Mouse (Mus musculus): ENCODE measurements around the gene Exosc10. TPM values are rescaled to one million over a fixed set of nuclear protein-coding genes. Genes with fewer than 3 reads are reported as not detected.

The Exosc10 gene
- polyA plus RNA-seq, 1 experiment from 2014 or later = 96.2 TPM

DNA sequence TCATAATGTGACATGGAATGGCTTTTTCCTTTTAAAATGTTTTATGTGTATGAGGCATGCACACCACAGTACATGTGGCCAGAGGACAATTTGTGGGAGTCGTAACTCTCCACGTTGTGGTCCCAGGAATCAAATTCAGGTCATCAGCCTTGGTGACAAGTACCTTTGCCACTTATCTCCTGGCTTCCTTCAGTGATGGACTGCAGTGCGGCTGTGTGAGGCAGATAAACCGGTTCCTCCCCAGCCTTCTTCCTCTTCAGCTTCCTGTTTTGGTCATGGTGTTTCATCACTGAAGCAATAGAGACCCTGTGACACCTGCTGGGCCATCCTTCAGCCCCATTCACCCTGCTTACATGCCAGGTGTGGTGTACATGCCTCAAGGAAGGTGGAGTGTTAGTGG lies 25.0 kb downstream of the Exosc10 start:
- H3K4me1 ChIP-seq = no peaks in the 10 kb centered on the region
- no peaks in the 10 kb centered on the region for H3K27me3 ChIP-seq (ENCODE audit: low read depth, poor library complexity, severe bottlenecking)
- H3K4me3 ChIP-seq = no peak overlapping the region
- no peak for DNase-seq (ENCODE audit: low spot score)
- no peaks in the 10 kb centered on the region for H3K9me3 ChIP-seq (replicated peaks)
- no peak overlapping the region for H3K27ac ChIP-seq (replicated peaks)
- WGBS = 81% methylated on average over 4 of the region's 4 CpGs
- peaks cover 52% of the 10 kb centered on the region for H3K36me3 ChIP-seq

DNA sequence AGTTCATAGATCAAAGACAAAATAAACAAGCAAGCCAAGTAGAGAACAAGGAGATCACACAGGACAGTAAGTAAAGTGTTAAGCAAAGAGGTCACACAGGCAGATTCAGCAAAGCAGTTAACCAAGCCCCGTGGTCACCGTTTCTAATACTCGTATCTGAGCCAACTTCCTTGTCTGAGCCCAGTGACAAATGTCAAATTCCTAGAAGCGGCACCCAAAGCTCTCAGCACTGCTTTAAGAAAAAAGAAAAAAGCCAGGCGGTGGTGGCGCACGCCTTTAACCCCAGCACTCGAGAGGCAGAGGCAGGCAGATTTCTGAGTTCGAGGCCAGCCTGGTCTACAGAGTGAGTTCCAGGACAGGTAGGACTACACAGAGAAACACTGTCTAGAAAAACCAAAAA lies 28.4 kb downstream of the Exosc10 start:
- Histone ChIP-seq H3K4me1 (peaks cover 6% of the 10 kb centered on the region), H3K27me3 (ENCODE audit: low read depth, poor library complexity, severe bottlenecking) (no peaks in the 10 kb centered on the region), H3K4me3 (no peak overlapping the region), H3K36me3 (peaks cover 18% of the 10 kb centered on the region), H3K27ac (replicated peaks) (no peak overlapping the region), H3K9me3 (replicated peaks) (no peaks in the 10 kb centered on the region)
- DNase-seq (ENCODE audit: low spot score) = no peak
- WGBS = 89% methylated on average over 9 of the region's 9 CpGs

DNA sequence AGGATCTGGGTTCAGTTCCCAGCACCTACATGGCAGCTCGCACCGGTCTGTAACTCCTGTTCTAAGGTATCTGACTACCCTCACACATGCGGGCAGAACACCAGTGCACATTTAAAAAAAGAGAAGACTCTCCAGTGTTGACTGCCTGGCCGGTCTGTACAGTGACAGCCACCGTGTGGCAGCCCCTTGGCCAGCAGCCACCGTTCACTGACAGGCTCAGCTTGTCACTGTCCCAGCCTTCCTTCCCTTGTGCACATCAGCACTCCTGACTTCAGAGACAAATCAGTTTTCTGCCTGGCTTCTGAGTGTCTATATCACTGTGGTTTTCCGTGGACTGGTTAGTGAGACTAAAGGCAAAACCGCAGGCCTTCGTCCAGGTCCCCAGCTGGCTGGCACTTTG lies 30.6 kb downstream of the Exosc10 start:
- no peaks in the 10 kb centered on the region for H3K27me3 ChIP-seq (ENCODE audit: low read depth, poor library complexity, severe bottlenecking)
- DNase-seq (ENCODE audit: low spot score) = no peak

DNA sequence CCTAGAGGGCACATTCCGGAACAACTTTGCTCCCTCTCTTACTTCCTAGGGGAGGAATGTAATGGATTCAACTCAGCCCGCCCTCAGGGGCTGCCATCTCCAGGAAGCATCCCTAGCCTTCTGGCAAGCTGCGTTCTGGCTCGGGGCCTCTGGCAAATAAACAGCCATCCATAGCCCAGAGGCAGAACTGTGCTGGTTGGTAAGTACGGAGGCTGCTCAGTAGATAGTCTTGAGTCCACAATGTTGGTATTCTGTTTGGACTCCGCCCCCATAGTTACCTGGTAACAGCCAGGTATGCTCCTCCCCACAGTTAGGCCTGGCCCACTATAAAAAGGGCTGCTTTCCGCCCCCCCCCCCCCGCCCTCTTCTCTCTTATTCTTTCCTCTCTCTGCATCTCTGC lies 31.3 kb downstream of the Exosc10 start:
- Histone ChIP-seq H3K27ac (replicated peaks) (no peak overlapping the region), H3K4me3 (no peak overlapping the region), H3K4me1 (peaks cover 25% of the 10 kb centered on the region), H3K27me3 (ENCODE audit: low read depth, poor library complexity, severe bottlenecking) (no peaks in the 10 kb centered on the region), H3K9me3 (replicated peaks) (no peaks in the 10 kb centered on the region), H3K36me3 (peaks cover 22% of the 10 kb centered on the region)
- no peak for DNase-seq (ENCODE audit: low spot score)
- WGBS = 67% methylated on average over 6 of the region's 8 CpGs

More for the DNA sequence above, 30.6 kb downstream of the Exosc10 start:
- peaks cover 14% of the 10 kb centered on the region for H3K36me3 ChIP-seq
- H3K4me1 ChIP-seq = peaks cover 25% of the 10 kb centered on the region
- 89% methylated on average over 9 of the region's 9 CpGs for WGBS
- H3K9me3 ChIP-seq (replicated peaks) = no peaks in the 10 kb centered on the region
- no peak overlapping the region for H3K4me3 ChIP-seq
- no peak overlapping the region for H3K27ac ChIP-seq (replicated peaks)

DNA sequence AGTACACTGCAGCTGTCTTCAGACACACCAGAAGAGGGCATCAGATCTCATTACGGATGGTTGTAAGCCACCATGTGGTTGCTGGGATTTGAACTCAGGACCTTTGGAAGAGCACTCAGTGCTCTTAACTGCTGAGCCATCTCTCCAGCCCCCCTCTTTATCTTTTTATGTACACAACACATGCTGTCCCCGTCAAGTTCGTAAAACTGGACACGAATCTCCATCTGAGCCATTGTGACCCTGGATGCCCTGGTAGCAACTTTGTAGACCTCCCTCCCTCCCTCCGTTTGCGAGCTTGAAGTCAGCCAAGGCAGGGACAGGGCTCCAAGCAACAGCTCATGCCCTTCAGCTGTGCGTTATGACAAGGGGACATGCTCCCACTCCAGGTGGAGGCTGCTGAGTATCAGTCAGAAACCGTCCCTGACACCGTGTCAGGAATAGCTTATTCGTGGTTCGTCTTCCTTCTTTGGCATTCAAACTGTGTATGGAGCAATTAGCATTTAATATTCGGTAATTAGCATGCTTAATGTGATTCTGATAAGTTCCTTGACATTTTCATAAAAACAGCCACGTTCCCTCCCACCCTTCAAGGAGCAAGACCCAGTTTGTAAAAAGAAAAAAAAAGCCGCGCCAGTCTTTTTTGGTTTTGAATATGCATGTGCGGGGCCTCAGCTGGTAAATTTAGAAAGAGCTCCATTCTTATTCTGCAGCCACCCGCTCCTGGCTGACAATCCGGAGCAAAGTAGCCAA lies 32.4 kb downstream of the Exosc10 start:
- peak overlapping the region; percentile 93 for H3K27ac ChIP-seq (replicated peaks)
- DNase-seq (ENCODE audit: low spot score) = peak; percentile 41
- peaks cover 25% of the 10 kb centered on the region for H3K4me1 ChIP-seq
- no peaks in the 10 kb centered on the region for H3K27me3 ChIP-seq (ENCODE audit: low read depth, poor library complexity, severe bottlenecking)
- peaks cover 32% of the 10 kb centered on the region for H3K36me3 ChIP-seq
- H3K4me3 ChIP-seq = peak overlapping the region; percentile 98
- 11% methylated on average over 18 of the region's 18 CpGs for WGBS
- H3K9me3 ChIP-seq (replicated peaks) = no peaks in the 10 kb centered on the region

DNA sequence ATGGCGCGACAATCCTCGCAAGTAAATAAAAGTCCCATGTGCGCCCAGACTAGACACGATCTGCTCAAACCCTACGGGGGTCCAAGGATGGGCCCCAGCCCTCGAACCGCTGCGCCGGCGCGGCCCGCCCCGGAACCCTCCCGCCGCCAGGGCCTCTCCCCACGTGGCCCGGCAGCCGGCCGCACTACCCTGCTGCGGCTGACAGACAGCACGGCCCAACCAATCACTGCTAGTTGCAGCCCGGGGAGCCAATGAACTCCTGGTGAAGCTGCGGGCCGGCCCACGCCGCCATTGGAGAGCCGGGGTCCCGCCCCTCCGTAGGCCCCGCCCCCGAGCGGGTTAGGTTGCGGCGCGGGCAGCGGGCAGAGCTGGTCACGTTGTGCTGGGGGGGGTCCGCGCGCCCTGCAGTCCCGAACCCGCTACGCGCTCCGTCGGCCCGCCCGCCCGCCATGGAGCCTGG lies 33.0 kb downstream of the Exosc10 start, which contains the start of gene Srm:
Gene Srm (plus strand): TSS at position 333 of the 460 bp plus-strand sequence.
- peak; percentile 97 for DNase-seq (ENCODE audit: low spot score)
- H3K27me3 ChIP-seq (ENCODE audit: low read depth, poor library complexity, severe bottlenecking) = no peaks in the 10 kb centered on the region
- H3K36me3 ChIP-seq = peaks cover 38% of the 10 kb centered on the region
- 1% methylated on average over 50 of the region's 50 CpGs for WGBS
- peak within 1 kb of the TSS; percentile 98 for H3K4me3 ChIP-seq
- peak within 1 kb of the TSS; percentile 93 for H3K27ac ChIP-seq (replicated peaks)
- H3K4me1 ChIP-seq = peaks cover 25% of the 10 kb centered on the region
- H3K9me3 ChIP-seq (replicated peaks) = no peaks in the 10 kb centered on the region

DNA sequence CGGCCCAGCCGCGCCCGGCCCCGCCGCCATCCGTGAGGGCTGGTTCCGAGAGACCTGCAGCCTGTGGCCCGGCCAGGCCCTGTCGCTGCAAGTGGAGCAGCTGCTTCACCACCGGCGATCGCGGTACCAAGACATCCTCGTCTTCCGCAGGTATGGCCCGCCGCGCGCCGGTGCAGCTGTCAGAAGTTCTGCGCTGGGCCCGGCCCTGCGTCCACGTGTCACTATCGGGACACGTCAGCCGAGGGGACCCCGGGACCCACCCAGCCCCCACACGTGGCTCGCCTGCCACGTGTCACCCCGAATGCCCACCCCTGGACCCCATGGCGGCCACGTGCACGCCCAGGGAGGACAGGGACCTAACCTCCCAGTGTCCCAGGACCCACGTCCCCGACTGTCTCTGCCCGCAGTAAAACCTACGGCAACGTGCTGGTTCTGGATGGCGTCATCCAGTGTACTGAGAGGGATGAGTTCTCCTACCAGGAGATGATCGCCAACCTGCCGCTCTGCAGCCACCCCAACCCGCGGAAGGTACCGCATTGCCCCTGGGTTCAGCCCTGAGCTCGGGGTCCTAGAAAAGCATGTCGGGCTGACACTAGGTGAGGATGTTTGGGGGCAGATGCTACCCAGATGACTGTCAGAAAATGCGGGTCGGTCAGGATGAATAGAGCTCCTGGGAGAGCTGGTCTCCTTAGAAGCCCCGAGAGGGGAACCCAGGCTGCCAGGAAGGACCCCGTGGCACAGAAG lies 33.6 kb downstream of the Exosc10 start:
- Histone ChIP-seq H3K36me3 (peaks cover 45% of the 10 kb centered on the region), H3K27ac (replicated peaks) (peak overlapping the region; percentile 93), H3K9me3 (replicated peaks) (no peaks in the 10 kb centered on the region), H3K27me3 (ENCODE audit: low read depth, poor library complexity, severe bottlenecking) (no peaks in the 10 kb centered on the region), H3K4me1 (peaks cover 25% of the 10 kb centered on the region), H3K4me3 (peak overlapping the region; percentile 98)
- no peak for DNase-seq (ENCODE audit: low spot score)
- WGBS = under 1% methylated on average over 53 of the region's 53 CpGs

DNA sequence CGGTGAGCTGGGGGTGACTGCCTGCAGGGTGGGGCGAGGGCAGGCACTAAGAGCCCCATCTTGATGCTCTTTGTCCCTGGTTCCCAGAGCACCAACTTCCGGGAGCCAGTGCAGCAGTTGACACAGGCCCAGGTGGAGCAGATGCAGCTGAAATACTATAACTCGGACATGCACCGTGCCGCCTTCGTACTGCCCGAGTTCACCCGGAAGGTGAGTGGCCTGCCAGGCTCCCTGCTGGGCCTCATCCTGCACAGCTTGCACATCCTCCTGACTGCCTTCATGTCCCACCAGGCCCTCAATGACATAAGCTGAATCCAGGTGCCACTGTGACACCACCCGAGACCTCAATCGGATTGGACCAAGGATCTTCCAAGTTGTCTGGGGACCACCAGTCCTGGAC lies 35.8 kb downstream of the Exosc10 start:
- peaks cover 5% of the 10 kb centered on the region; the same call in 1 of the 2 replicates for H3K9me3 ChIP-seq (replicated peaks)
- peaks cover 66% of the 10 kb centered on the region for H3K36me3 ChIP-seq
- DNase-seq (ENCODE audit: low spot score) = no peak
- H3K4me1 ChIP-seq = peaks cover 25% of the 10 kb centered on the region
- H3K4me3 ChIP-seq = no peak overlapping the region
- whole genome bisulfite sequencing = 93% methylated on average over 11 of the region's 11 CpGs
- H3K27me3 ChIP-seq (ENCODE audit: low read depth, poor library complexity, severe bottlenecking) = no peaks in the 10 kb centered on the region
- H3K27ac ChIP-seq (replicated peaks) = no peak overlapping the region

DNA sequence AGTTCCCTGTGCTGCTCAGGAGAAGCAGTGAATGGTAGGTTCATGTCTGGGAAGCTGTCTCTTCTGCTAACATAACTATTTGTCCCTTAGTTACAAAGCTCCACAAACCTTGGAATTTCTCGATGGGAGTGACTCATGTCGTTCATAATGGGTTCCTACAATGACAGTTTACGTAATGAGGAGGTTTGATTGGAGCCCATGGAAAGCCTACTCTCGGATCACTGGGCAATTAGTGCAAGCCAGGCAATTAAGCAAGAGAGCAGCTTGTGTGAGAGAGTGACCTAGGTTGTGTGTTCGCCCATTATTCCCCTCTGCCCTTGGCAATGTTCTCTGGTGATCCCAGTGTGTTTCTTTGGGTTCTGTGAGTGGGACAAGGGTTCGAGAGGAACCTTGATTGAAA lies 37.7 kb downstream of the Exosc10 start:
- 94% methylated on average over 6 of the region's 6 CpGs for WGBS
- Histone ChIP-seq H3K27me3 (ENCODE audit: low read depth, poor library complexity, severe bottlenecking) (no peaks in the 10 kb centered on the region), H3K4me3 (no peak overlapping the region), H3K4me1 (peaks cover 20% of the 10 kb centered on the region), H3K27ac (replicated peaks) (no peak overlapping the region), H3K36me3 (peaks cover 78% of the 10 kb centered on the region), H3K9me3 (replicated peaks) (peaks cover 7% of the 10 kb centered on the region; the same call in 1 of the 2 replicates)
- DNase-seq (ENCODE audit: low spot score) = no peak

DNA sequence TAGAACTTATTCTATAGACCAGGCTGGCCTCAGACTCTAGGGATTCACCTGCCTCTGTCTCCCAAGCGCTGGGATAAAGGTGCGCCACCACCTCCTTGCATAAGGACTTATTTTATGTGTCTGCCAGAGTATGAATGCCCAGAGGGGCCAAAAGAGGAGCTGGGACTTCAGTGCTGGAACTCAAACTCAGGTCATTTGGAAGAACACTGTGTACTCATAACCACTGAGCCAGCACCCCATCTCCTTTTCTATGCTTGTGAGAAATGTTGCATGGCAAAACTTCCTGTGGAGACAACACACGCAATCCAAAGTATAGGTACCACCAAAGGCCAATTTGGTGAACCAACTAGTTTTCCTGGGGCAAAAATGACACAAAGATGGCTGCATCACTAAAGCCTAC lies 38.5 kb downstream of the Exosc10 start:
- Histone ChIP-seq H3K27ac (replicated peaks) (no peak overlapping the region), H3K4me1 (peaks cover 18% of the 10 kb centered on the region), H3K36me3 (peaks cover 78% of the 10 kb centered on the region), H3K4me3 (no peak overlapping the region), H3K9me3 (replicated peaks) (peaks cover 7% of the 10 kb centered on the region; the same call in 1 of the 2 replicates), H3K27me3 (ENCODE audit: low read depth, poor library complexity, severe bottlenecking) (no peaks in the 10 kb centered on the region)
- 98% methylated on average over 3 of the region's 3 CpGs for WGBS
- DNase-seq (ENCODE audit: low spot score) = no peak

DNA sequence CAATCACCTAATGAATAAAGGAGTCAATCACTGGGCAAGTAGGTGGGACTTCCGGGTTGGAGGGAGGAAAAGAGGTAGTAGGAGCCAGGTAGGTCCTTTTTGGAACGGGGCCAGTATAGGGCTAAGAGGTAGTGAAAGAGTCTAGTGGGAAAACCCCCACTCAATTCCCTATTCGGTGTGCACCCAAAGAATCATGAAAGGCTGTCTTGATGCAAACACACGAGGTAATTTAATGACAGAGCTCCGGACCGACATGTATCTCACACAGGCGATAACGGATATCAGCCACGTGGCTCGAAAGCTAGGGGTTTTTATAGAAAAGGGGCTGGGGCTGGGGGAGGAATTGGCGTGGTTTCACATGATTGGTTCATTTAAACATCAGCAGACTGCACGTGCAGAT lies 40.6 kb downstream of the Exosc10 start:
- Histone ChIP-seq H3K36me3 (peaks cover 64% of the 10 kb centered on the region), H3K27me3 (ENCODE audit: low read depth, poor library complexity, severe bottlenecking) (no peaks in the 10 kb centered on the region), H3K27ac (replicated peaks) (no peak overlapping the region), H3K4me3 (no peak overlapping the region), H3K9me3 (replicated peaks) (peaks cover 7% of the 10 kb centered on the region; the same call in 1 of the 2 replicates), H3K4me1 (no peaks in the 10 kb centered on the region)
- WGBS = 94% methylated on average over 12 of the region's 12 CpGs
- DNase-seq (ENCODE audit: low spot score) = no peak

DNA sequence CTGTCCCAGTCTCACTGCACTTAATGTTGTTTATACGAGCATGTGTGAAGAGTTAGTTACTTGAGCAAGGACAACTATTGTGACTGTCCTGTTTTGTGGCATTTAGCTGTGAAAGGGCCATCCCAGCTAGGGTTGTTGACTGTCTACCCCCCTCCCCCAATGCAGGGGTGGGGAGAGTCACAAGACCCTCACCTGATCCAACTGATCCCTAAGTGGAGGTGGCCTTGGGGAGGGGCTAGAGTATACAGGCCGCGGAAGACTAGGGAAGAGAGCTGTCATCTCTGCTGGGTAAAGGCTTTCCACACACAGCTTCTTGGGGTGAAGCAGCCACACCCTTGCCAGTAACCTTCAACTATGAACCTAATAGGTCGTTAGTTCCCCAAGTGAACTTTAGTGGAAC lies 42.1 kb downstream of the Exosc10 start:
- DNase-seq (ENCODE audit: low spot score) = no peak
- 91% methylated on average over 4 of the region's 4 CpGs for WGBS
- Histone ChIP-seq H3K36me3 (peaks cover 49% of the 10 kb centered on the region), H3K27me3 (ENCODE audit: low read depth, poor library complexity, severe bottlenecking) (no peaks in the 10 kb centered on the region), H3K9me3 (replicated peaks) (peaks cover 7% of the 10 kb centered on the region; the same call in 1 of the 2 replicates), H3K4me3 (no peak overlapping the region), H3K27ac (replicated peaks) (no peak overlapping the region), H3K4me1 (peaks cover 4% of the 10 kb centered on the region; the same call in 1 of the 2 replicates)

DNA sequence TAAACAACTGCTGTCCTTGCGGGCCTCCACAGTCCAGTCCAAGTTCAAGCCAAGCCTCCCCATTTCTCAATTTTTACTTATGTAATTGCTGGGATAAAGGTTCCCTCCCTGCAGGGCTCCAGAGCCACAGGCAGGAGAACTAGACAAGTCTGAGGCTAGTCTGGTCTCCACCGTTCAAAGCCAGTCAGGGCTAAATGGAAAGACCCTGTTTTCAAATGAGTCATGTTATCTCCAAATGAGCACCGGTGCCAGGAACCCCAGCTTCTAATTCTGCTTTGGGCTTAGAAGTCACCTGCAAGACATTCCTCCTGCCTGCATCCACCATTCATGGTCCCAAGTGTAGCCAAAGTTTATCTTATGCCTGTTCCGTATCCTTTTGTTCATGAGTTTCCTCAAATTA lies 43.6 kb downstream of the Exosc10 start:
- Histone ChIP-seq H3K27ac (replicated peaks) (no peak overlapping the region), H3K4me3 (no peak overlapping the region), H3K27me3 (ENCODE audit: low read depth, poor library complexity, severe bottlenecking) (no peaks in the 10 kb centered on the region), H3K36me3 (peaks cover 33% of the 10 kb centered on the region), H3K9me3 (replicated peaks) (peaks cover 7% of the 10 kb centered on the region; the same call in 1 of the 2 replicates), H3K4me1 (peaks cover 4% of the 10 kb centered on the region; the same call in 1 of the 2 replicates)
- 88% methylated on average over 4 of the region's 4 CpGs for WGBS
- no peak for DNase-seq (ENCODE audit: low spot score)
